Mouse (Mus musculus) right cerebral cortex, adult 2 months (tissue): ENCODE results near the gene Dner.
"Not testable (repeated sequence)": the region's sequence is repeated elsewhere in the genome, so short reads cannot be mapped to it uniquely, and the experiment has no call there.

Source experiments
- DNase-seq, 2 experiments: peaks; one replicate each; pipeline ENCODE4 v3.0.0; 2021 to 2022; ENCODE audit warnings: low spot score in 2 of 2

The Dner gene

DNA sequence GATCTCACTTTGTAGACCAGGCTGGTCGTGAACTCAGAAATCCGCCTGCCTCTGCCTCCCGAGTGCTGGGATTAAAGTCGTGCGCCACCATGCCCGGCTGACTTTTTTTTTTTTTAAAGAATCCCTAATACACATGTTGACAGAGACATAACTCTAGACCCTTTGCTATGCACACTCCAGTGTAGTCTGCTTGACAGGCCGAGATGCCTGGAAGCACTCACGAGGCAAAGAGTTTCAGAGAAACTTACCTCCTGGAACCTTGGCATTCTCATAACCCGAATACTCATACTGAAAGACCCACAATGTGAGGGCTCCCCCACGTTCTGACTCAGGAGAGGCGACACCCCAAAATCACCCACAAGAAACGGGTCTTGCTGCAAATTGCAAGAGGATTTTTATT lies 364.2 kb downstream of the Dner start:
- DNase-seq = not testable (repeated sequence)

- no peak for DNase-seq
These were observed 370.7 kb downstream of the Dner start for GRCm38 (mm10) chr1:84325309-84325708.

GRCm38 (mm10) chr1:84321327-84321726 lies 374.7 kb downstream of the Dner start:
- DNase-seq = peak in 1 of 2 experiments; percentile 16
